Mouse (Mus musculus) left cerebral cortex, adult 6 months (tissue): ENCODE measurements around the gene Mllt11. TPM values are rescaled to one million over a fixed set of nuclear protein-coding genes. Genes with fewer than 3 reads are reported as not detected.

ENCODE experiments used
- long read RNA-seq, 2 experiments: library from polyadenylated mRNA; unstranded; transcript quantifications; one replicate each; pipeline ENCODE4 v2.0.0; 2019 to 2020
- polyA plus RNA-seq: library from polyadenylated mRNA; unstranded; fragments of <200 nt; fragmentation: Nextera tagmentation; gene quantifications from 2 replicates; pipeline ENCODE4 v1.2.3, GENCODE M21; 2021

Gene Mllt11
- 282 and 287 TPM in 2 replicates for polyA plus RNA-seq
- long read RNA-seq, experiment 1, transcript Mllt11-201 (2 exons, 1,923 nt), result major isoform, 1,615 of 1,653 reads
- long read RNA-seq, experiment 1, partial matches to known transcripts, result 2 of 1,653 reads
- long read RNA-seq, experiment 1, other reads (novel, unspliced or antisense), result 36 of 1,653 reads
- long read RNA-seq, experiment 2, transcript Mllt11-201 (2 exons, 1,923 nt), result major isoform, 440 of 473 reads
- long read RNA-seq, experiment 2, partial matches to known transcripts, result 0 of 473 reads
- long read RNA-seq, experiment 2, other reads (novel, unspliced or antisense), result 33 of 473 reads

GRCm38 (mm10) chr3:95231298-95232221, at the start of gene Mllt11:
Gene Mllt11 (minus strand): TSS chr3:95232171.

DNA sequence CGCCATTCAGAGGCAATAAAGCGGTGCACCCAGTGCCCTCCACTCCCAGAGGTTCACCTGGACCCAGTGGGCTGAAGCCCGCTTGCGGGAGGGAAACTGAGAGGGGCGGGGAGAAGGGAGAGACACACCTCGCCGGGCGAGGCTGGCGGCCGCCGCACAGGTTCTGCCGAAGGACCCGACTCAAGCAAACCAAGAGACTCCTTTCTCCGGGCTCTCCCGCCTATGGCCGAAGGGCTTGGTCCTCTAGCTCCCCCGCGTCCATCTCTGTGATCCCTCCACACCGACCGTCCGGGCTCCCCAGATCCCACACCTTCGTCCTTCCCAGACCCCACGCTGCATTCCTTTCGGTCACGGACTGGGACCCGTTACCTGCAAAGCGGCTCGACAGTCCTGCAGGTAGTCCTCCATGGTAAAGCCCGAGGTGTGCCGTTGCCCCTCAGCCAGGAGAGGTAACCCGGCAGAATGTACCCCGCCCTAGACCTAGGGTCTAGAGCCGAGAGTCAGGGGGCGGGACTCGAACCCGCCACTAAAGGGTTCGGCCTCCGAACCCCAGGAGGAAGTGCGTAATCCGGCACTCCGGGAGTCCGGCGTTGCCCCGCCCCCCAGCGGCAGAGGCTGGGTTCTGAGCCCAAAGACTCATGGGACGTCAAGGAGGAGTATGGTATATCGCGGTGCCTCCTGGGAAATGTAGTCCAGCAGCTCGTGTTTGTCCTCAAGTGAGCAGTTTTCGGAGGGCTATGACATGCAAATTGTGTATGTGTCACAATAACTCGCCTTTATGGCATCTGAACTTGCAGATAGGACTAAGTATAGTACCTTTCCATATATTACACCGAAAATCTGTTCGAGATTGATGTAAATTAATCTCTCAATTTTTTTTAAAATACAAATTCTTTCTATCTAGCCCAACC, 49.5 kb upstream of the Mllt11 start, which contains the start of the genes Mindy1 and Prune1:
Gene Mindy1, plus strand, starts transcription at position 130 of the 911 bp plus-strand sequence.
Gene Prune1, minus strand, starts transcription at position 861 of the 911 bp plus-strand sequence.

DNA sequence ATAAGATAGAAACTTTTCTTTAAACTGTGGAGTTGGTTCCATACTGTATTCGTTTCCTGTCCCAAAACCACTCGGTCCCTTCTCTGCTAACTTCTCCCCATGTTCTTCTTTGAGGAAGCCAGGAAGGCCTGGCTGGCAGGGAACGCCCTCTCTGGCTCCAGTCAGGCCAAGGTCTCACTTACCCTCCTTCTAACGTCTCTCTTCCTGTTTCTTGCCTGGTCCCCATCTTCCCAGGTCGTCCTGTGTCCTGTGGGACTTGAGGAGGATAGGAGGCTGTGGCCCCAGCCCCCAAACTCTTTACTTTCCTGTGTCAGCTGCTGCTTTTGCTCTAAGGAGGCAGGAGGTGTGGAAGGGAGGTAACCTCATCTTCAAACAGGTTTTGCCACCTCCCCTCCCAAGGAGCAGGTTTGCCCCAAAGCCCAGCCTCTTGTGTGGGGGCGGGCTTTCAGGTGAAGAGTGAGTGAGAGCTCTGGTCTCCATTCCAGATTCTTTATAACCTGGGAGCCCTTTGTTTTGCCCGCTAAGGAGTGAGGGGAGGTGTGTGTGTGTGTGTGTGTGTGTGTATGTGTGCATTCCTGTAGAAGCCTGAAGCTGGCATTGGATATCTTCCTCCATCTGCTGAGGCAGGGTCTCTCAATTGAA, 18.9 kb upstream of the Mllt11 start, which contains the start of gene Bnipl:
Gene Bnipl, minus strand, starts transcription at position 411 of the 642 bp plus-strand sequence.

GRCm38 (mm10) chr3:95241498-95241897, 9.5 kb upstream of the Mllt11 start, which contains the start of gene Gm128:
Gene Gm128 (minus strand): TSS chr3:95241598.

DNA sequence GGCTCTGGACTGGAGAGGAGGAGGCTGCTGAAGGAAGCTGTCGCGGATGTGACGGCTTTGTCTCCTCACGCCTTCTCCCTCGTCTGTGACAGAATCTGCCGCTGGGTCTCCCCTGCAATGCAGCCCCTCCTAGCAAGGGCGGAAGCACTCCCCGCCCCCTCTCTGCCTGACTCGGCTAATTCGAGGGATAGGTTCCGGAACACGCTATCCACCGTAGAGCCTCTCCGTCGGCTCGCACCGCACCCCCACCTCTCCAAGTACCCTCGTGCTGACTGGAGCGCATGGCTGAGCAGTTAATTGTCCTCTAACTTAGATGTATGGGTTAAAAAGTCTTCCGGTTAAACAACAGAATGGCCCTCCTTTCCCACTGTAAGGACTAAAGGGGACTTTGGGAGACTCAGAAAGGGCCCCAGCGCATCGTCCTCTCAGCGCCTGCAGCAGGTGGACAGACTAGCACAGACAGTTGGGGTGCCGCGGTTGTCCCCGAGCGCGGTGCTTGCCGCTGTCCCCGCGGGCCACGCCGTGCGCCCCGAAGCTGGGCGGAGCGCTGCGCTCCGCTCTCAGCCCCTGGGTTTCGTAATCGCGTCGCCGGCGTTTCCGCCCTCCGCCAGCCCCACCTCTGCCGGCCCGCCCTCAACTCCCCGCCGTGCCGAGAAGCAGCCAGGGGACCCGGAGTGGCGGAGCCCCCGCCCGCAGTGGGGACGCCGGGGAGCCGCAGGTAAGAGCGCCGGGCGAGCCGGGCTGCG, 3.6 kb downstream of the Mllt11 start, which contains the start of gene Cdc42se1:
Gene Cdc42se1, plus strand, starts transcription at position 585 of the 746 bp plus-strand sequence.

GRCm38 (mm10) chr3:95217255-95218134, 14.5 kb downstream of the Mllt11 start, which contains the start of gene Gabpb2:
Gene Gabpb2 (minus strand): TSS chr3:95217916.

Other genes with a start within 250 kb of the Mllt11 start
- 4.1 and 7.6 TPM in 2 replicates for gene Zfp687, start 216.7 kb downstream of the Mllt11 start, polyA plus RNA-seq
- 194 and 247 TPM in 2 replicates for gene Psmd4, start 189.6 kb downstream of the Mllt11 start, polyA plus RNA-seq
- gene Pip5k1a, start 125.2 kb downstream of the Mllt11 start, polyA plus RNA-seq, result 7.9 and 12.4 TPM in 2 replicates
- gene Vps72, start 121.1 kb downstream of the Mllt11 start, polyA plus RNA-seq, result 42.8 and 51.5 TPM in 2 replicates
- 0.14 and 0.18 TPM in 2 replicates for gene Tmod4, start 107.7 kb downstream of the Mllt11 start, polyA plus RNA-seq
- 63.0 and 67.8 TPM in 2 replicates for gene Scnm1, start 98.2 kb downstream of the Mllt11 start, polyA plus RNA-seq
- 11.0 and 11.8 TPM in 2 replicates for gene Lysmd1, start 98.1 kb downstream of the Mllt11 start, polyA plus RNA-seq
- gene Tnfaip8l2, start 89.8 kb downstream of the Mllt11 start, polyA plus RNA-seq, result 2.5 and 3.2 TPM in 2 replicates
- 1.2 and 5.5 TPM in 2 replicates for gene Sema6c, start 71.7 kb downstream of the Mllt11 start, polyA plus RNA-seq
- gene Gabpb2, start 14.3 kb downstream of the Mllt11 start, polyA plus RNA-seq, result 0.60 TPM in 2 replicates
- 58.2 and 71.3 TPM in 2 replicates for gene Cdc42se1, start 3.4 kb downstream of the Mllt11 start, polyA plus RNA-seq
- 0.13 and 0.21 TPM in 2 replicates for gene Gm128, start 9.4 kb upstream of the Mllt11 start, polyA plus RNA-seq
- gene Bnipl, start 19.0 kb upstream of the Mllt11 start, polyA plus RNA-seq, result not detected in 2 replicates
- 16.3 and 19.4 TPM in 2 replicates for gene Mindy1, start 49.2 kb upstream of the Mllt11 start, polyA plus RNA-seq
- gene Prune1, start 49.9 kb upstream of the Mllt11 start, polyA plus RNA-seq, result 13.7 and 17.6 TPM in 2 replicates
- 0.15 and 0.21 TPM in 2 replicates for gene Anxa9, start 75.0 kb upstream of the Mllt11 start, polyA plus RNA-seq
- 37.2 and 43.9 TPM in 2 replicates for gene Cers2, start 82.6 kb upstream of the Mllt11 start, polyA plus RNA-seq
- 7.5 and 9.8 TPM in 2 replicates for gene Setdb1, start 125.0 kb upstream of the Mllt11 start, polyA plus RNA-seq
- gene 4930558C23Rik, start 170.7 kb upstream of the Mllt11 start, polyA plus RNA-seq, result not detected in 2 replicates
- 3.6 and 3.9 TPM in 2 replicates for gene Arnt, start 202.2 kb upstream of the Mllt11 start, polyA plus RNA-seq